ENCODE assay signal across 12 mouse cellular contexts in genomic region chr10:68319438-68319837, GRCm38 (mm10). TPM values are rescaled to one million over a fixed set of nuclear protein-coding genes. Genes with fewer than 3 reads are reported as not detected.
A peak's percentile ranks its signal among the peaks of the same experiment; 100 is the strongest.
DNase-seq lines count a peak whose midpoint lies in the region; ATAC-seq lines count a peak whose summit lies in the region.
"Had no signal": no experiment of that assay in that cellular context is flagged by ENCODE, and none has a peak within 500 bp of the region (broad histone marks: within the 10 kb centered on the region; RNA-seq: fewer than 3 reads in every experiment).

No protein-coding gene starts in this region.

- H3K36me3 ChIP-seq in lung, embryonic 16.5 days (ENCODE audit: control insufficient read depth, insufficient read depth, low read length) = no peaks in the 10 kb centered on the region
- no peaks in the 10 kb centered on the region for H3K36me3 ChIP-seq in heart, embryonic 15.5 days
- H3K36me3 ChIP-seq in stomach, embryonic 14.5 days (ENCODE audit: control insufficient read depth, insufficient read depth, low read length) = no peaks in the 10 kb centered on the region
- H3K36me3 ChIP-seq: hindbrain, embryonic 12.5 days; liver, embryonic 15.5 days had no signal

- H3K4me2 ChIP-seq in lung, embryonic 16.5 days (ENCODE audit: low read depth, low read length) = no peak overlapping the region
- H3K4me2 ChIP-seq in heart, embryonic 15.5 days = no peak overlapping the region
- H3K4me2 ChIP-seq in stomach, embryonic 14.5 days (replicated peaks; ENCODE audit: low read depth, low read length) = no peak overlapping the region
- H3K4me2 ChIP-seq: hindbrain, embryonic 12.5 days; liver, embryonic 15.5 days had no signal

- no peaks in the 10 kb centered on the region for H3K27me3 ChIP-seq in lung, embryonic 16.5 days (ENCODE audit: control insufficient read depth, insufficient read depth, low read depth, low read length)
- no peaks in the 10 kb centered on the region for H3K27me3 ChIP-seq in heart, embryonic 15.5 days
- no peaks in the 10 kb centered on the region for H3K27me3 ChIP-seq in stomach, embryonic 14.5 days (ENCODE audit: control insufficient read depth, insufficient read depth, low read length)
- H3K27me3 ChIP-seq: hindbrain, embryonic 12.5 days; liver, embryonic 15.5 days had no signal

- DNase-seq in cerebellum, postnatal 25 days = peak; percentile 4 to 9
- no peak for DNase-seq in cerebellum, adult 18-20 months
- no peak for DNase-seq in lung, adult 18-20 months
- no peak for DNase-seq in layer of hippocampus, postnatal 10 days (ENCODE audit: low spot score in 2 of 2)
- no peak for DNase-seq in right cerebral cortex, postnatal 4 days

- peak overlapping the region; percentile 82 for H3K27ac ChIP-seq in lung, embryonic 16.5 days (ENCODE audit: low read length)
- peak overlapping the region; percentile 84 for H3K27ac ChIP-seq in heart, embryonic 15.5 days
- peak overlapping the region; percentile 40; the same call in 1 of the 2 replicates for H3K27ac ChIP-seq in stomach, embryonic 14.5 days (ENCODE audit: low read length)
- H3K27ac ChIP-seq: hindbrain, embryonic 12.5 days; liver, embryonic 15.5 days had no signal

- no peak for ATAC-seq in lung, embryonic 16.5 days (ENCODE audit: low read depth)
- 0 out of 2 replicates have a peak, but pooled peaks have one; percentile 55 for ATAC-seq in heart, embryonic 15.5 days (replicated peaks; ENCODE audit: insufficient number of reproducible peaks, insufficient read depth, low FRiP score, low read depth)
- no peak for ATAC-seq in stomach, embryonic 14.5 days (ENCODE audit: insufficient number of reproducible peaks, insufficient read depth, low FRiP score, low read depth)

- H3K9ac ChIP-seq in lung, embryonic 16.5 days (ENCODE audit: low read length) = no peak overlapping the region
- H3K9ac ChIP-seq in heart, embryonic 15.5 days = no peak overlapping the region
- H3K9ac ChIP-seq in stomach, embryonic 14.5 days (replicated peaks; ENCODE audit: low read depth, low read length) = no peak overlapping the region
- H3K9ac ChIP-seq: hindbrain, embryonic 12.5 days; liver, embryonic 15.5 days had no signal

- 29% methylated on average over 6 of the region's 6 CpGs for WGBS in lung, embryonic 16.5 days
- WGBS in heart, embryonic 15.5 days = 30% methylated on average over 6 of the region's 6 CpGs
- 37% methylated on average over 6 of the region's 6 CpGs for WGBS in stomach, embryonic 14.5 days

- 0 out of 2 replicates have a peak, but pooled peaks cover 2% of the 10 kb centered on the region for H3K9me3 ChIP-seq in lung, embryonic 16.5 days (ENCODE audit: control insufficient read depth, low read length)
- no peaks in the 10 kb centered on the region for H3K9me3 ChIP-seq in heart, embryonic 15.5 days (replicated peaks)
- no peaks in the 10 kb centered on the region for H3K9me3 ChIP-seq in stomach, embryonic 14.5 days (ENCODE audit: control insufficient read depth, low read depth, low read length)
- H3K9me3 ChIP-seq: hindbrain, embryonic 12.5 days; liver, embryonic 15.5 days had no signal

- no peak overlapping the region for H3K4me3 ChIP-seq in lung, embryonic 16.5 days (ENCODE audit: low read length)
- no peak overlapping the region for H3K4me3 ChIP-seq in heart, embryonic 15.5 days
- H3K4me3 ChIP-seq in stomach, embryonic 14.5 days (ENCODE audit: low read depth, low read length) = no peak overlapping the region
- H3K4me3 ChIP-seq: hindbrain, embryonic 12.5 days; liver, embryonic 15.5 days; myocyte had no signal

- peaks cover 21% of the 10 kb centered on the region for H3K4me1 ChIP-seq in lung, embryonic 16.5 days (replicated peaks; ENCODE audit: control insufficient read depth, insufficient read depth, low read length)
- H3K4me1 ChIP-seq in heart, embryonic 15.5 days (replicated peaks) = peaks cover 17% of the 10 kb centered on the region
- H3K4me1 ChIP-seq in stomach, embryonic 14.5 days (ENCODE audit: control insufficient read depth, insufficient read depth, low read length) = 0 out of 2 replicates have a peak, but pooled peaks cover 10% of the 10 kb centered on the region
- H3K4me1 ChIP-seq: liver, embryonic 15.5 days had no signal

RNA-seq across cellular contexts. Expression of gene Arid5b, which starts 40.9 kb away (rescaled TPM):
- polyA plus RNA-seq in lung, embryonic 16.5 days (2015; fragmentation: Nextera tagmentation; extraction: Ambion mirVana) = 41.8 and 42.7 TPM in 2 replicates
- 21.5 and 22.7 TPM in 2 replicates for polyA plus RNA-seq in heart, embryonic 15.5 days (2015; fragmentation: Nextera tagmentation; extraction: Ambion mirVana)
- 40.8 and 43.0 TPM in 2 replicates for polyA plus RNA-seq in stomach, embryonic 14.5 days (2014; fragmentation: Nextera tagmentation; extraction: Ambion mirVana)
- 10 to 100 TPM; 16.0 to 18.2 TPM for total RNA-seq in layer of hippocampus, postnatal 10 days (2021)
- total RNA-seq: MEL had no signal

Comparison
In these comparisons a context has a peak if more than half of its experiments do, and no peak if none do; other contexts are left out.
1. DNase-seq: peak in cerebellum, postnatal 25 days (2 of 2); none in cerebellum, adult 18-20 months (0 of 2), lung, adult 18-20 months (0 of 2), layer of hippocampus, postnatal 10 days (0 of 2) and right cerebral cortex, postnatal 4 days (single experiment).
2. Peak in every context shown above with its lines, with median percentiles within 50 percentile points of each other: H3K27ac ChIP-seq.